Mouse (Mus musculus): ENCODE measurements around the gene Olfr1130.
"Not testable (repeated sequence)": the region's sequence is repeated elsewhere in the genome, so short reads cannot be mapped to it uniquely, and the experiment has no call there.

Olfr1130 gene

GRCm38 (mm10) chr2:87605912-87606311, at the start of gene Olfr1130:
Gene Olfr1130, plus strand, starts transcription at chr2:87606212.
- not testable (repeated sequence) for DNase-seq

GRCm38 (mm10) chr2:87573602-87574001, 32.4 kb upstream of the Olfr1130 start, which contains the start of gene Olfr1129:
Gene Olfr1129, plus strand, starts transcription at chr2:87573902.
- DNase-seq: not testable (repeated sequence)

- no peak for DNase-seq
Observed at GRCm38 (mm10) chr2:87626804-87627203, 20.8 kb downstream of the Olfr1130 start, which contains the start of gene Olfr1131. Gene Olfr1131, plus strand, starts transcription at chr2:87627104.

GRCm38 (mm10) chr2:87637435-87637834, 31.4 kb downstream of the Olfr1130 start, which contains the start of gene Olfr1132:
Gene Olfr1132, minus strand, starts transcription at chr2:87637535.
- DNase-seq: no peak

GRCm38 (mm10) chr2:87642441-87642840, 36.4 kb downstream of the Olfr1130 start:
- DNase-seq: no peak

- DNase-seq: no peak
Observed at GRCm38 (mm10) chr2:87647274-87647673, 41.3 kb downstream of the Olfr1130 start, which contains the start of gene Olfr1133. Gene Olfr1133, minus strand, starts transcription at chr2:87647374.

- no peak for DNase-seq
Observed at GRCm38 (mm10) chr2:87658360-87658759, 52.3 kb downstream of the Olfr1130 start, which contains the start of gene Olfr1134. Gene Olfr1134, minus strand, starts transcription at chr2:87658460.
